Mouse (Mus musculus): ENCODE data around the gene Gm10639.
"Not testable (repeated sequence)": the region's sequence is repeated elsewhere in the genome, so short reads cannot be mapped to it uniquely, and the experiment has no call there.

DNA sequence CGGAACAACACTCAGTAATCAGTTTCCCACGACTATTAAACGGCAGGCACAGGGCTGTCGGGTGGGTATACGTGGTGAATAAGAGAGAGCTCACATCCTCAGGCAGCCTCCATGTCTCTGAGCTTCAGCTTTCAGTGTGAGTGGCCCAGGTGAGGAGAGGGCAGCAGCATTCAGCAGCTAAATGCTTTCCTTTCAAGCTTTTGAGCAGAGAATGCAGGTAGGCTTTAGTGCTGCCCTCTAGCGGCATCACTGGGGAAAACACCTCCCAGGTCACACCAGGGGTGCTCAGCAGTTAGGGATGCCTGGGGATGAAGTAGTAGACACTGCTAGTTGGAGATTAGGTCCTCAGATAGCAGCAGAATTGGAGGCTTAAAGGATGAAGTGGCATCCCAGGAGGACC is 30.0 kb upstream of the Gm10639 start:
- TF ChIP-seq CTCF, POLR2A (IDR thresholded peaks at IDR 0.05; ENCODE audit: insufficient read depth, low read depth, low read length): not testable (repeated sequence)
